Mouse (Mus musculus) lung, embryonic 14.5 days (tissue): ENCODE data around the gene Nprl3. TPM values are rescaled to one million over a fixed set of nuclear protein-coding genes. Genes with fewer than 3 reads are reported as not detected.

Source experiments
- ATAC-seq: fragments of 200-750 bp; cut with Nextera tagmentation; 2 replicates; pipeline ENCODE4 v1.8.0; 2017; ENCODE audit warnings: mild to moderate bottlenecking, moderate TSS enrichment, moderate library complexity; ENCODE audit not compliant: insufficient read depth
- DNase-seq: peaks from one replicate; pipeline ENCODE4 v3.0.0-alpha.2; 2015
- H3K27ac ChIP-seq: fragments of 300-500 bp; sonication (generic); 2 replicates; pipeline ENCODE4 v1.5.1; 2014; ENCODE audit warnings: low read depth, mild to moderate bottlenecking, moderate library complexity
- H3K27me3 ChIP-seq: fragments of 300-500 bp; sonication (generic); 2 replicates; pipeline ENCODE4 v1.6.1; 2014; ENCODE audit warnings: low read length, control low read depth; ENCODE audit not compliant: insufficient read depth
- H3K36me3 ChIP-seq: fragments of 300-500 bp; sonication (generic); 2 replicates; pipeline ENCODE4 v1.6.1; 2014; ENCODE audit warnings: control low read depth; ENCODE audit not compliant: insufficient read depth
- H3K4me1 ChIP-seq: fragments of 300-500 bp; sonication (generic); 2 replicates; pipeline ENCODE4 v1.6.1; 2014; ENCODE audit warnings: antibody characterized with exemption, control low read depth; ENCODE audit not compliant: insufficient read depth
- H3K4me2 ChIP-seq: fragments of 300-500 bp; sonication (generic); 2 replicates; pipeline ENCODE4 v1.6.1; 2014; ENCODE audit warnings: mild to moderate bottlenecking
- H3K4me3 ChIP-seq: fragments of 300-500 bp; sonication (generic); 2 replicates; pipeline ENCODE4 v1.5.1; 2014; ENCODE audit warnings: low read depth, low read length
- H3K9ac ChIP-seq: fragments of 300-500 bp; sonication (generic); 2 replicates; pipeline ENCODE4 v1.6.1; 2014
- H3K9me3 ChIP-seq: fragments of 300-500 bp; sonication (generic); 2 replicates; pipeline ENCODE4 v1.6.1; 2016; ENCODE audit warnings: low read depth, low read length, control low read depth
- CTCF ChIP-seq: IDR thresholded peaks from 2 replicates; pipeline ENCODE4 v1.5.1; 2016; ENCODE audit warnings: antibody characterized with exemption, low read depth
- WGBS: fragments of 180-500 bp; shearing (Covaris S2); extraction: QIAGEN DNeasy Blood & Tissue Kit; methylation state at CpG from one replicate; pipeline ENCODE4 v1.1.7; 2014; 5-methylcytosine and 5-hydroxymethylcytosine counted together
- polyA plus RNA-seq: library from polyadenylated mRNA; unstranded; fragments of >200 nt; fragmentation: Nextera tagmentation; extraction: Ambion mirVana; gene quantifications from 2 replicates; pipeline ENCODE4 v1.2.1, GENCODE M21; 2014

The Nprl3 gene
- polyA plus RNA-seq, 1 experiment from 2014 or later: 44.0 TPM

GRCm38 (mm10) chr11:32227555-32227954 lies 40.0 kb downstream of the Nprl3 start:
- H3K27me3 ChIP-seq: no peaks in the 10 kb centered on the region
- TF ChIP-seq CTCF: no peak
- 86% methylated on average over 9 of the region's 9 CpGs for WGBS
- DNase-seq (no peak), ATAC-seq (no peak)
- no peak overlapping the region for H3K27ac ChIP-seq
- peak overlapping the region; percentile 84; the same call in 1 of the 2 replicates for H3K9ac ChIP-seq
- H3K4me2 ChIP-seq: peak overlapping the region; percentile 84; the same call in 1 of the 2 replicates
- H3K9me3 ChIP-seq: no peaks in the 10 kb centered on the region
- peaks cover 30% of the 10 kb centered on the region for H3K4me1 ChIP-seq
- H3K36me3 ChIP-seq: peaks cover 45% of the 10 kb centered on the region
- peak overlapping the region; percentile 70; the same call in 1 of the 2 replicates for H3K4me3 ChIP-seq

GRCm38 (mm10) chr11:32227041-32227440 lies 40.5 kb downstream of the Nprl3 start:
- peaks cover 32% of the 10 kb centered on the region for H3K4me1 ChIP-seq
- no peaks in the 10 kb centered on the region for H3K27me3 ChIP-seq
- H3K9ac ChIP-seq: peak overlapping the region; percentile 84
- H3K36me3 ChIP-seq: peaks cover 40% of the 10 kb centered on the region
- WGBS: 48% methylated on average over 1 of the region's 1 CpGs
- peak overlapping the region; percentile 84 for H3K4me2 ChIP-seq
- H3K9me3 ChIP-seq: no peaks in the 10 kb centered on the region
- no peak for TF ChIP-seq CTCF
- ATAC-seq (no peak), DNase-seq (no peak)
- H3K27ac ChIP-seq: peak overlapping the region; percentile 98; the same call in 1 of the 2 replicates
- H3K4me3 ChIP-seq: peak overlapping the region; percentile 70

GRCm38 (mm10) chr11:32226124-32226871 lies 41.2 kb downstream of the Nprl3 start, which contains the start of gene Mpg:
Gene Mpg, plus strand, starts transcription at chr11:32226505.
- H3K9ac ChIP-seq: peak within 1 kb of the TSS; percentile 84
- H3K4me3 ChIP-seq: peak within 1 kb of the TSS; percentile 70
- ATAC-seq: peak; percentile 59
- H3K9me3 ChIP-seq: no peaks in the 10 kb centered on the region
- peak within 1 kb of the TSS; percentile 84 for H3K4me2 ChIP-seq
- peaks cover 32% of the 10 kb centered on the region for H3K36me3 ChIP-seq
- TF ChIP-seq CTCF: no peak
- H3K27me3 ChIP-seq: no peaks in the 10 kb centered on the region
- peak; percentile 94 for DNase-seq
- WGBS: 2% methylated on average over 47 of the region's 47 CpGs
- H3K27ac ChIP-seq: peak within 1 kb of the TSS; percentile 98
- peaks cover 32% of the 10 kb centered on the region for H3K4me1 ChIP-seq

GRCm38 (mm10) chr11:32225222-32226104 lies 42.0 kb downstream of the Nprl3 start:
- DNase-seq (peak; percentile 77), ATAC-seq (peak; percentile 19; the same call in 1 of the 2 replicates)
- H3K4me1 ChIP-seq: peaks cover 35% of the 10 kb centered on the region
- H3K27ac ChIP-seq: peak overlapping the region; percentile 98
- no peaks in the 10 kb centered on the region for H3K9me3 ChIP-seq
- no peaks in the 10 kb centered on the region for H3K27me3 ChIP-seq
- TF ChIP-seq CTCF: no peak
- WGBS: 43% methylated on average over 7 of the region's 7 CpGs
- H3K9ac ChIP-seq: peak overlapping the region; percentile 23; the same call in 1 of the 2 replicates
- H3K4me2 ChIP-seq: peak overlapping the region; percentile 40
- H3K4me3 ChIP-seq: no peak overlapping the region
- peaks cover 24% of the 10 kb centered on the region for H3K36me3 ChIP-seq

- H3K4me2 ChIP-seq: peak overlapping the region; percentile 40
- H3K9me3 ChIP-seq: no peaks in the 10 kb centered on the region
- H3K4me1 ChIP-seq: peaks cover 35% of the 10 kb centered on the region
- ATAC-seq (peak; percentile 45), DNase-seq (peak; percentile 90)
- peak overlapping the region; percentile 23; the same call in 1 of the 2 replicates for H3K9ac ChIP-seq
- no peak overlapping the region for H3K4me3 ChIP-seq
- 10% methylated on average over 4 of the region's 4 CpGs for WGBS
- peaks cover 15% of the 10 kb centered on the region for H3K36me3 ChIP-seq
- TF ChIP-seq CTCF: no peak
- H3K27ac ChIP-seq: peak overlapping the region; percentile 98
- H3K27me3 ChIP-seq: no peaks in the 10 kb centered on the region
These were observed 42.9 kb downstream of the Nprl3 start for GRCm38 (mm10) chr11:32224468-32225139.

- TF ChIP-seq CTCF: peak; percentile 24; the same call in 1 of the 2 replicates
- H3K4me2 ChIP-seq: peak overlapping the region; percentile 81; the same call in 1 of the 2 replicates
- no peaks in the 10 kb centered on the region for H3K9me3 ChIP-seq
- H3K4me3 ChIP-seq: no peak overlapping the region
- ATAC-seq: no peak
- 61% methylated on average over 4 of the region's 4 CpGs for WGBS
- H3K4me1 ChIP-seq: peaks cover 35% of the 10 kb centered on the region
- peak overlapping the region; percentile 98 for H3K27ac ChIP-seq
- H3K36me3 ChIP-seq: 0 out of 2 replicates have a peak, but pooled peaks cover 8% of the 10 kb centered on the region
- no peaks in the 10 kb centered on the region for H3K27me3 ChIP-seq
- H3K9ac ChIP-seq: no peak overlapping the region
- DNase-seq: no peak
These were observed 44.1 kb downstream of the Nprl3 start for GRCm38 (mm10) chr11:32223297-32223967.
